Mouse (Mus musculus) limb, embryonic 15.5 days (tissue): ENCODE data around the gene Chd6. TPM values are rescaled to one million over a fixed set of nuclear protein-coding genes. Genes with fewer than 3 reads are reported as not detected.

Experiments
- ATAC-seq: fragments of 200-750 bp; cut with Nextera tagmentation; 2 replicates; pipeline ENCODE4 v1.8.0; 2017; ENCODE audit warnings: low read depth, moderate TSS enrichment; ENCODE audit not compliant: insufficient number of reproducible peaks, low FRiP score, low TSS enrichment
- H3K27ac ChIP-seq: fragments of 300-500 bp; sonication (generic); 2 replicates; pipeline ENCODE4 v1.5.1; 2015; ENCODE audit warnings: moderate library complexity, mild to moderate bottlenecking, inconsistent platforms
- H3K27me3 ChIP-seq: fragments of 300-500 bp; sonication (generic); 2 replicates; pipeline ENCODE4 v1.6.1; 2015; ENCODE audit warnings: inconsistent platforms
- H3K36me3 ChIP-seq: fragments of 300-500 bp; sonication (generic); 2 replicates; pipeline ENCODE4 v1.6.1; 2015; ENCODE audit warnings: inconsistent platforms
- H3K4me1 ChIP-seq: fragments of 300-500 bp; sonication (generic); 2 replicates; pipeline ENCODE4 v1.6.1; 2015; ENCODE audit warnings: inconsistent platforms
- H3K4me2 ChIP-seq: fragments of 300-500 bp; sonication (generic); 2 replicates; pipeline ENCODE4 v1.6.1; 2015; ENCODE audit warnings: mild to moderate bottlenecking, inconsistent platforms
- H3K4me3 ChIP-seq: fragments of 300-500 bp; sonication (generic); 2 replicates; pipeline ENCODE4 v1.5.1; 2015; ENCODE audit warnings: mild to moderate bottlenecking, inconsistent platforms
- H3K9ac ChIP-seq: fragments of 300-500 bp; sonication (generic); 2 replicates; pipeline ENCODE4 v1.6.1; 2015; ENCODE audit warnings: inconsistent platforms
- H3K9me3 ChIP-seq: fragments of 300-500 bp; sonication (generic); 2 replicates; pipeline ENCODE4 v1.6.1; 2016; ENCODE audit warnings: inconsistent platforms
- WGBS: fragments of 180-500 bp; shearing (Covaris S2); methylation state at CpG from one replicate; pipeline ENCODE4 v1.1.7; 2015; 5-methylcytosine and 5-hydroxymethylcytosine counted together
- polyA plus RNA-seq: library from polyadenylated mRNA; unstranded; fragments of >200 nt; fragmentation: Nextera tagmentation; extraction: Ambion mirVana; gene quantifications from 2 replicates; pipeline ENCODE4 v1.2.1, GENCODE M21; 2015

The Chd6 gene
- polyA plus RNA-seq: 27.2 and 28.2 TPM in 2 replicates

- under 1% methylated on average over 27 of the region's 27 CpGs for WGBS
- Histone ChIP-seq H3K9ac (peak within 1 kb of the TSS; percentile 92), H3K4me2 (peak within 1 kb of the TSS; percentile 85), H3K4me1 (peaks cover 21% of the 10 kb centered on the region), H3K27me3 (no peaks in the 10 kb centered on the region), H3K9me3 (no peaks in the 10 kb centered on the region), H3K4me3 (peak within 1 kb of the TSS; percentile 97), H3K36me3 (no peaks in the 10 kb centered on the region), H3K27ac (peak within 1 kb of the TSS; percentile 100)
- ATAC-seq: peak; percentile 99
Observed at GRCm38 (mm10) chr2:161108933-161109371, at the start of gene Chd6. Gene Chd6 (minus strand): TSS chr2:161109075.

- H3K4me1 ChIP-seq: no peaks in the 10 kb centered on the region
- no peak overlapping the region for H3K27ac ChIP-seq
- H3K4me3 ChIP-seq: no peak overlapping the region
- no peaks in the 10 kb centered on the region for H3K36me3 ChIP-seq
- no peak overlapping the region for H3K9ac ChIP-seq
- ATAC-seq: no peak
- no peaks in the 10 kb centered on the region for H3K27me3 ChIP-seq
- no peak overlapping the region for H3K4me2 ChIP-seq
- WGBS: 58% methylated on average over 7 of the region's 7 CpGs
- H3K9me3 ChIP-seq: no peaks in the 10 kb centered on the region
Observed at GRCm38 (mm10) chr2:161150004-161150842, 41.3 kb upstream of the Chd6 start.

DNA sequence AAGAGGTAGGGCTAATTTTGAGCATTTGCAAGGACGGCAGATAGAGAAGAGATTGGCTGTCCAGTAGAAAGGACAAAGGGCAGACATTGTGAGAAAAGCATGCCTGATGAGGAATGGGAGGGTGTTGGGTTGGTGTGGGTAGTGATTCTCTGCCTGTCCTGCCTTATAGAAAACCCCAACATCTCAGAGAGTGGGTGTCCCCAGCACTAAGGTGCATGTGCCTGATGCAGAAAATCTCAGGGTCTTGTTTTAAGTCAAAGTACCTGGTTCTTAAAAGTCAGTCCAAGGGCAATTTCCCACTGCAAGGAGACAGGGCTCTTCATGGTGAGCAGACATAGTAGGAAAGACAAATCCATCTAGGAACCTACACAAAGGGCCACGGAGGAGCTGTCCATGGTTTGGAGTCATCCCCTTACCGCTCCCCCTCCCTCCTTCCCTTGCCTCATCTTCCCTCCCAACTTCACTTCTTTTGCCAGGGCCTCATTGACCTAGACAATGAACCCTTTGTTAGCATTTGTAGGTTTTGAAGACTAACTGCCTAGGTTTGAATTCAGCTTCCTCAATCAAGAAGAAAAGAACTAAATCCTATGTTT lies 39.6 kb upstream of the Chd6 start:
- WGBS: 37% methylated on average over 3 of the region's 3 CpGs
- Histone ChIP-seq H3K27ac (no peak overlapping the region), H3K4me2 (no peak overlapping the region), H3K36me3 (no peaks in the 10 kb centered on the region), H3K27me3 (no peaks in the 10 kb centered on the region), H3K9me3 (no peaks in the 10 kb centered on the region), H3K4me1 (no peaks in the 10 kb centered on the region), H3K9ac (no peak overlapping the region), H3K4me3 (no peak overlapping the region)
- ATAC-seq: no peak

GRCm38 (mm10) chr2:161147656-161148427 lies 39.0 kb upstream of the Chd6 start:
- no peak overlapping the region for H3K27ac ChIP-seq
- no peaks in the 10 kb centered on the region for H3K9me3 ChIP-seq
- no peaks in the 10 kb centered on the region for H3K27me3 ChIP-seq
- no peaks in the 10 kb centered on the region for H3K4me1 ChIP-seq
- no peak for ATAC-seq
- H3K9ac ChIP-seq: no peak overlapping the region
- no peaks in the 10 kb centered on the region for H3K36me3 ChIP-seq
- WGBS: 66% methylated on average over 4 of the region's 4 CpGs
- no peak overlapping the region for H3K4me2 ChIP-seq
- H3K4me3 ChIP-seq: no peak overlapping the region

- H3K4me3 ChIP-seq: no peak overlapping the region
- no peaks in the 10 kb centered on the region for H3K9me3 ChIP-seq
- no peaks in the 10 kb centered on the region for H3K36me3 ChIP-seq
- H3K4me2 ChIP-seq: no peak overlapping the region
- H3K9ac ChIP-seq: no peak overlapping the region
- ATAC-seq: no peak
- H3K27me3 ChIP-seq: no peaks in the 10 kb centered on the region
- 86% methylated on average over 4 of the region's 4 CpGs for WGBS
- H3K27ac ChIP-seq: no peak overlapping the region
- no peaks in the 10 kb centered on the region for H3K4me1 ChIP-seq
Observed at GRCm38 (mm10) chr2:161144799-161145198, 35.9 kb upstream of the Chd6 start.

DNA sequence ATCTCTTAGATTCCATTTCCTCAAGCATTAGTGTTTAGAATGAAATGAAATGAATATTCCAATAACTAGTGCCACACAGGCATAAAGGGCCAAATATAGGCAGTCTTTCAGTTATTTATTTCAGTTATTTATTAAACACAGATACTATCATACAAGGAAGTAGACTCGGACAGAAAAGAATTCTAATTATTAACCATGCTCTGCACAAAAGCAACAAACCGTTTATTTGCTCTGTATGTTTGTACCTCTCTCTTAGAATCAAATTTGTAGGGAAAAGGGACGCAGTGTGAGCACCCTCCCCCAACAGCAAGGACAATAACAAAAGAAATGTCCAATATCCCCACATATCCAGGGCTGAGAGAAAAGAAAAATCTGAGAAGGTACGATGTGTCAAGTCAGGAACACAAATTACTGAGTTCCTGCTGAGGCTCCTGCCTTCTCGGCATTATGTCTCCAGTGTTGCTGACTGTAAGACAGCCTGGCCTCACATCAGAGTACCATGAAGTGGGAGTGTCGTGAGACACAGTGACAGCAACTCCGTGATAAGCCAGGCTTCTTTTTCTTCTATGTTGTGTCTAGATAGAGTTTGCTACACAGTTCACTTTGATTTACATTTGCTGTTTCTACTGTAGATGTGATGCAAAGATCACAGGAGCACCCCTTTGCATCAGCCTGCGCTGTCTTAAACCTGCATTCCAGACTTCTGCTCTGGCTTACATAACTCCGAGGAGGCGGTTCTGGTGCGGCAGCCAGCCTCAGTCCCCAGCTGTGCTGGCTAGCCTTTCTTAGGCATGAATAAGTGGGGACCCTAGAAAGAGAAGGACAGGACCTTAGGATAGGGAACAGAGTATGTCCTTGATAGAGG lies 30.0 kb upstream of the Chd6 start:
- H3K27ac ChIP-seq: no peak overlapping the region
- no peak for ATAC-seq
- 63% methylated on average over 11 of the region's 11 CpGs for WGBS
- no peaks in the 10 kb centered on the region for H3K9me3 ChIP-seq
- no peak overlapping the region for H3K4me2 ChIP-seq
- no peaks in the 10 kb centered on the region for H3K27me3 ChIP-seq
- H3K36me3 ChIP-seq: no peaks in the 10 kb centered on the region
- no peaks in the 10 kb centered on the region for H3K4me1 ChIP-seq
- H3K4me3 ChIP-seq: no peak overlapping the region
- no peak overlapping the region for H3K9ac ChIP-seq

DNA sequence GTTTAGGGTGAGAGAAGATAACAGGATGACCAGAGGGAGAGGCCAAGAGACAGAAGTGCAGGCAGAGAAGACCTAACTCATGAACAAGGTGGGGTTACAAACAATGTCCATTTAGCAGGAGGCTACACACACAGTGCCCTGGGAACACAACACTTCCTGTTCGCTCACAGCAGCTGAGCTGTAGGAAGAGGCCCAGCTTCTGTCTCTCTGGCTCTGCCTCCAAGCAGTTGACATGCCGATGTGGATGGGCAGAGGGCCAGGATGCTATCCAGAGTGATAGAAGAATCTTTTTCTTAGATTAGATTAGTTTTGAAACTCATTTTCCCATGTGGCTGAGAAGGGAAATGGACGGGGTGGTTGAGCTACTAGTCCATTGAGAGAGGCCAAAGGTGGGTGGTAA lies 28.1 kb upstream of the Chd6 start:
- 62% methylated on average over 3 of the region's 3 CpGs for WGBS
- Histone ChIP-seq H3K27me3 (no peaks in the 10 kb centered on the region), H3K9me3 (no peaks in the 10 kb centered on the region), H3K4me3 (no peak overlapping the region), H3K4me2 (no peak overlapping the region), H3K36me3 (no peaks in the 10 kb centered on the region), H3K27ac (no peak overlapping the region), H3K9ac (no peak overlapping the region), H3K4me1 (no peaks in the 10 kb centered on the region)
- ATAC-seq: no peak

GRCm38 (mm10) chr2:161128367-161129111 lies 19.7 kb upstream of the Chd6 start:
- 32% methylated on average over 10 of the region's 10 CpGs for WGBS
- H3K4me2 ChIP-seq: no peak overlapping the region
- 0 out of 2 replicates have a peak, but pooled peaks cover 4% of the 10 kb centered on the region for H3K4me1 ChIP-seq
- H3K9me3 ChIP-seq: no peaks in the 10 kb centered on the region
- ATAC-seq: no peak
- H3K9ac ChIP-seq: no peak overlapping the region
- H3K4me3 ChIP-seq: no peak overlapping the region
- H3K27ac ChIP-seq: peak overlapping the region; percentile 54
- no peaks in the 10 kb centered on the region for H3K27me3 ChIP-seq
- H3K36me3 ChIP-seq: no peaks in the 10 kb centered on the region

DNA sequence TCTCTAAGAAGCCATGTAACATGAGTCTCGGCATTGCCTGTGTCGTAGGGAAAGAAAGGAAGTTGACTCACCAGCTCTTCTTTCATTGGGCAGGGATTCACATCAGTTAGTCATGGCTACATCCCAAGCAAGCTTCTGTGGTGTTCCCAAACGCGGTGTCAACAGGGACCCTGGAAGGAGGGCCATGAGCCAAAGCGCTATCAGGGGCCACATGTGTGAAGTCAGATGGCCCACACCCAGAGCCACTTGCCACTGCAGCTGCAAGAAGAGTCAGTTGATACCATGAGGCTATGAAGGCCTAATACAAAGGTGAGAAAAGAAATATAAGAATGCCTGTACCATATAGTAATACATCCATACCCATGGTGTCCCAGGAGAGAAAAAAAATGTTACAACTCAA lies 3.1 kb upstream of the Chd6 start:
- Histone ChIP-seq H3K27ac (no peak overlapping the region), H3K4me1 (peaks cover 12% of the 10 kb centered on the region), H3K9me3 (no peaks in the 10 kb centered on the region), H3K27me3 (no peaks in the 10 kb centered on the region), H3K9ac (no peak overlapping the region), H3K4me3 (no peak overlapping the region), H3K4me2 (no peak overlapping the region), H3K36me3 (no peaks in the 10 kb centered on the region)
- ATAC-seq: no peak
- WGBS: 74% methylated on average over 5 of the region's 5 CpGs

GRCm38 (mm10) chr2:161109398-161109821 lies 535 bp upstream of the Chd6 start:
- under 1% methylated on average over 26 of the region's 26 CpGs for WGBS
- no peak for ATAC-seq
- Histone ChIP-seq H3K4me3 (peak overlapping the region; percentile 97), H3K36me3 (no peaks in the 10 kb centered on the region), H3K4me1 (peaks cover 19% of the 10 kb centered on the region), H3K27me3 (no peaks in the 10 kb centered on the region), H3K9ac (peak overlapping the region; percentile 52), H3K27ac (0 out of 2 replicates have a peak overlapping the region, but pooled peaks have one; percentile 22), H3K4me2 (peak overlapping the region; percentile 85), H3K9me3 (no peaks in the 10 kb centered on the region)
